Mouse (Mus musculus): ENCODE data around the gene Camk1g. TPM values are rescaled to one million over a fixed set of nuclear protein-coding genes. Genes with fewer than 3 reads are reported as not detected.
A peak's percentile ranks its signal among the peaks of the same experiment; 100 is the strongest.

The Camk1g gene
- polyA plus RNA-seq, 1 experiment from 2014 or later = 11.9 TPM

DNA sequence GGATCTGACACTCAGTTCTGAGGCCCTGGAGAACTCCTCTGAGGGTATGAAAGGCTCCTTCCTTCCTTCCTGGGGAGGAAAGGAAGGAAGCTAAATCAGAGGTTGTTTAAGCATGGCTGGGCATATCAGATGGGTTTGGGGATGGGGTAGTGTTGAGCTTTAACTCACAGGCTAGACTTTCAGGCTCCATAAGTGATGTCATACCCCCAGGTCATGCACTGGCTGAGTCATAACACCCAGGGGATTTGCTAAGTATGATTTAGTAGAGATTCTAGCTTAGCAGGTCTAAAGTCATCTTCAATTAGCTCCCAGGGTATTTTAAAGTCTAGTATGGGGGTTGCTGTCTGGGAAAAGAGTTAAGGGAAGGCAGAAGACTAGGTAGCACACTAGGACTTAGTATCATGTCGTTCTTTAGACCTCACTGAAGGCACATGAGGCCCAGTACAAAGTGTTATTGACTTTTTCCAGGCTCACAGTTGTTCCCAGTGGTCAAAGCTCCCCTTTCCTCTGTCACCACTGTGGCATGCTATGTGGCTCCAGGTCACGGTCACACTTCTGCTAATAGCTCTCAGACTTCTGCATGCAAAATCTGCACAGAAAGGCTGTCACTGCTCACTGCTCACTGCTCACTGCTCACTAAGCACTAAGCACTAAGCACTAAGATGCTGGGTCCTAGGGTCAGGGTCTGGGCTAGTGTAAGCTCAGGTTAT is 28.8 kb upstream of the Camk1g start:
- Histone ChIP-seq H3K9ac (ENCODE audit: low read depth, low read length) (no peak overlapping the region), H3K4me1 (ENCODE audit: control insufficient read depth, insufficient read depth, low read length) (0 out of 2 replicates have a peak, but pooled peaks cover 8% of the 10 kb centered on the region), H3K4me3 (ENCODE audit: low read depth, low read length) (no peak overlapping the region), H3K4me2 (ENCODE audit: low read depth, low read length) (no peak overlapping the region), H3K36me3 (ENCODE audit: control insufficient read depth, insufficient read depth, low read length) (no peaks in the 10 kb centered on the region), H3K27ac (replicated peaks; ENCODE audit: low read depth, low read length) (no peak overlapping the region), H3K9me3 (ENCODE audit: control insufficient read depth, low read length) (no peaks in the 10 kb centered on the region), H3K27me3 (replicated peaks; ENCODE audit: control insufficient read depth, insufficient read depth, low read length) (no peaks in the 10 kb centered on the region)
- ATAC-seq (ENCODE audit: low read depth) (no peak), DNase-seq (ENCODE audit: low spot score) (no peak)
- 54% methylated on average over 2 of the region's 2 CpGs for WGBS

DNA sequence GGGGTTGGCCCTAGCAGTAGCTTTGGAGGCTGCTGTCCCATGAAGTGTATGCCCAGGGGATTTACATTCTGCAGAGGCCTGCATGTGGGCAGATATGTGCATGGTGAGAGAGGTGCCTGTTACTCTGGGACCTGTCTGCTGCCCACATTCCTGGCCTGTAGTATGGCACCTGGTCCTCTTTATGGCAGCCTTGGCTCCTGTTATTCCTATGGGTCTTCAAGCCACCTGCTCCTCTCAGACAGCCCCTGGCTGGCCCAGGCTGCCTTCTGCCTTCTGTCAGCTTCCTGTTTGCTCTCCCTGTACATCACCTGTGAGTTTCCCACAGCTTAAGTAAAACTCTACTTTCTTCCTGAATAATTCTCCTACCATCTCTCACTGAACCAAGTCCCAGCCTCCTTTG is 27.0 kb upstream of the Camk1g start:
- no peak overlapping the region for H3K27ac ChIP-seq (replicated peaks; ENCODE audit: low read depth, low read length)
- H3K4me1 ChIP-seq (ENCODE audit: control insufficient read depth, insufficient read depth, low read length) = 0 out of 2 replicates have a peak, but pooled peaks cover 8% of the 10 kb centered on the region
- no peak for DNase-seq (ENCODE audit: low spot score)
- H3K9ac ChIP-seq (ENCODE audit: low read depth, low read length) = no peak overlapping the region
- no peaks in the 10 kb centered on the region for H3K27me3 ChIP-seq (replicated peaks; ENCODE audit: control insufficient read depth, insufficient read depth, low read length)
- no peak overlapping the region for H3K4me3 ChIP-seq (ENCODE audit: low read depth, low read length)
- H3K9me3 ChIP-seq (ENCODE audit: control insufficient read depth, low read length) = no peaks in the 10 kb centered on the region
- no peaks in the 10 kb centered on the region for H3K36me3 ChIP-seq (ENCODE audit: control insufficient read depth, insufficient read depth, low read length)
- no peak for ATAC-seq (ENCODE audit: low read depth)
- no peak overlapping the region for H3K4me2 ChIP-seq (ENCODE audit: low read depth, low read length)

DNA sequence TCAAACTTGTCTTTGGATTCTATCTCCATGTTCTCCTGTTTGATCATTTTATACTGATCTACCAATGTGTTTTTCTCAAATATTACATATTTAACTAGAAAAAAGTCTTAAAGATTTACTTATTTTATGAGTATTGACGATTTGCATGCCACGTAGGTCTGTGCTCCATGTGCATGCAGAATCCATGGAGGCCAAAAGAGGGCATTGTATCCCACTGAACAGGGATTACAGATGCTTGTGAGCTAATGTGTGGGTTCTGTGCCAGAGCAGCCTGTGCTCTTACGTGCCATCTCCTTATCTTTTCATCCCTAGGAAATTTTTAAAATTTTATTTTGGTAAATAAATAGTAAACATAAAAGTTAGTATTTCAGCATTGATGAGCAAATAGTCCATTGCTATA is 22.2 kb upstream of the Camk1g start:
- Histone ChIP-seq H3K4me2 (ENCODE audit: low read depth, low read length) (no peak overlapping the region), H3K9ac (ENCODE audit: low read depth, low read length) (no peak overlapping the region), H3K4me1 (ENCODE audit: control insufficient read depth, insufficient read depth, low read length) (peaks cover 17% of the 10 kb centered on the region), H3K27ac (replicated peaks; ENCODE audit: low read depth, low read length) (no peak overlapping the region), H3K36me3 (ENCODE audit: control insufficient read depth, insufficient read depth, low read length) (no peaks in the 10 kb centered on the region), H3K9me3 (ENCODE audit: control insufficient read depth, low read length) (no peaks in the 10 kb centered on the region), H3K4me3 (ENCODE audit: low read depth, low read length) (no peak overlapping the region), H3K27me3 (replicated peaks; ENCODE audit: control insufficient read depth, insufficient read depth, low read length) (no peaks in the 10 kb centered on the region; the same call in 1 of the 2 replicates)
- DNase-seq (ENCODE audit: low spot score) = no peak
- WGBS = 87% methylated on average over 3 of the region's 3 CpGs
- ATAC-seq (ENCODE audit: low read depth) = no peak

DNA sequence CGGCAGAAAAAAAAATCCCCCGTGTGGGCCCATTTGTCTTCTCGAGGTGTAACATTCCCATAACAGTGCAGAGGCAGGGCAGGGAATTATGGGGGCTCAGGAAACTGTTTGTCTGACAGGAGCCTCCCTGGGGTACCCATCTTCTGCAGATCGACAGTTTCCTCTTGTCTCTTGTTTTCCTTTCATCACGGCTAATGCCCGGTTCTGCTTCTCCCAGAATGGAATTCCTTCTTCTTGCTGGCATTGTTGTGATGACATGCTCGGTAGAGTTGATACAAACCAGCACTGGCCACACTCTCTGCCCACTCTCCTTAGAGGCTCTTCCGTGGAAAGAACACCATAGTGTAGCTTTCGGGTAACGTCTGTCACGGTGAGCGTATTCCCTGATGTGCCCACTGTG is 19.9 kb upstream of the Camk1g start:
- Histone ChIP-seq H3K36me3 (ENCODE audit: control insufficient read depth, insufficient read depth, low read length) (no peaks in the 10 kb centered on the region), H3K27ac (replicated peaks; ENCODE audit: low read depth, low read length) (no peak overlapping the region), H3K9ac (ENCODE audit: low read depth, low read length) (no peak overlapping the region), H3K9me3 (ENCODE audit: control insufficient read depth, low read length) (no peaks in the 10 kb centered on the region), H3K4me3 (ENCODE audit: low read depth, low read length) (no peak overlapping the region), H3K27me3 (replicated peaks; ENCODE audit: control insufficient read depth, insufficient read depth, low read length) (no peaks in the 10 kb centered on the region; the same call in 1 of the 2 replicates), H3K4me2 (ENCODE audit: low read depth, low read length) (no peak overlapping the region), H3K4me1 (ENCODE audit: control insufficient read depth, insufficient read depth, low read length) (peaks cover 25% of the 10 kb centered on the region)
- no peak for ATAC-seq (ENCODE audit: low read depth)
- DNase-seq (ENCODE audit: low spot score) = no peak
- WGBS = 31% methylated on average over 12 of the region's 12 CpGs

DNA sequence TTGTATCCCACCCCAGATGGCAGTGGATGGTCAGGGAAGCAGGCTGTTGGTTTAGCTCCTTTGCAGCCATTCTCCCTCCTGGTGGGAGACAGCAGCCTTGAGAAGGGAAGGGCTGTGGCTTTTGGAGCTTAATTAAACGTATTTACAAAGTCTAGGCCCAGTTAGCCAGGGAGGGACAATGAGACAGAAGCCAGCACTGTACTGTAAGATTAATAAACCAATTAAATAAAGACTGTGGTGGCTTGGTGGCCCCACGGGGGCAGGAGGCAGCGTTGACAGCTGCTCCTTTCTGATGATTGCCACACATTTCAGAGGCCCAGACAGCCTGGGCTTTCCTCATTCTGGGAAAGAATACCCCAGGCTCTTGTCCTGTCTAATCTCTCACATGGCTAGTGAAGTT is 19.4 kb upstream of the Camk1g start:
- H3K27me3 ChIP-seq (replicated peaks; ENCODE audit: control insufficient read depth, insufficient read depth, low read length) = no peaks in the 10 kb centered on the region; the same call in 1 of the 2 replicates
- H3K27ac ChIP-seq (replicated peaks; ENCODE audit: low read depth, low read length) = 0 out of 2 replicates have a peak overlapping the region, but pooled peaks have one; percentile 33
- H3K4me2 ChIP-seq (ENCODE audit: low read depth, low read length) = no peak overlapping the region
- WGBS = 20% methylated on average over 3 of the region's 3 CpGs
- peaks cover 25% of the 10 kb centered on the region for H3K4me1 ChIP-seq (ENCODE audit: control insufficient read depth, insufficient read depth, low read length)
- DNase-seq (ENCODE audit: low spot score) = peak; percentile 71
- H3K9me3 ChIP-seq (ENCODE audit: control insufficient read depth, low read length) = no peaks in the 10 kb centered on the region
- H3K4me3 ChIP-seq (ENCODE audit: low read depth, low read length) = no peak overlapping the region
- ATAC-seq (ENCODE audit: low read depth) = peak; percentile 78
- no peaks in the 10 kb centered on the region for H3K36me3 ChIP-seq (ENCODE audit: control insufficient read depth, insufficient read depth, low read length)
- H3K9ac ChIP-seq (ENCODE audit: low read depth, low read length) = no peak overlapping the region

DNA sequence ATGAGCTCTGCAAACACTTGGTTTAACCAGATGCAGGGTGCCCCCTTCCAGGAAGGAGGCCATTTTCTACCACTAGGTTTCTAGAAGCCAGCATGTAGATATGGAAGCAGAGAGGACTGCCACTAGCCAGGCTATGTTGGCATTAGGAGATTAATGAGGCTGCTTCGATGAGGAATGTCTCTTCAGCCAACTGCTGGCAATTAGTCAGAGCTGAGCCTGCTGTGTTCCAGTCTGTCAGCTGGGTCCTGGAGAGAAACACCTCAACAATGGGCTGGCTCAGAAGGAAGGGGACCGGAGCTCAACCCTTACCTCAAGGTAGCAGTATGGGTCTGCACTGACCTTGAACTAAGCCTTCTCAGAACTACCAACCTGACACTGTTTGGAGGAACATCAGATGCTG is 17.1 kb upstream of the Camk1g start:
- Histone ChIP-seq H3K9me3 (ENCODE audit: control insufficient read depth, low read length) (no peaks in the 10 kb centered on the region), H3K4me1 (ENCODE audit: control insufficient read depth, insufficient read depth, low read length) (peaks cover 28% of the 10 kb centered on the region)
- 48% methylated on average over 2 of the region's 2 CpGs for WGBS

DNA sequence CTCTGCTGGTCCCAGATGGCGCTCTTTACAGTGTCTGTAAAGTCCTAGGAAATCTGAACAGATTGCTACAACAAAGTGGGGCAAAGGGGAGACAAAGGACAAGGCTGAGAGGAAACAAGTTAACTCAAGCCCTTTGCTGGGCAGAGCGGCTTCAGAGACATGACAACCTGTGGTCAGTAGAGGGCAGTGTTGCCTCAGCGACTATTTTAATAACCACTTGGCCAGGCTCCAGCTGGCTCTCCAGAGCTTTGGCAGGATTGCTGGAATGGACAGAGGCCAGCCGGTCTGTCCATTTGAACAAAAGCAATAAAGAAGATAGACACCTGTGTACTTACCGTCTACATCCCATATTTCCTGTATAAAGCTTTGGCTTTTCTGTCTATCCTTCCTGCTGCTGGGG is 16.0 kb upstream of the Camk1g start:
- no peak overlapping the region for H3K4me3 ChIP-seq (ENCODE audit: low read depth, low read length)
- H3K9me3 ChIP-seq (ENCODE audit: control insufficient read depth, low read length) = no peaks in the 10 kb centered on the region
- ATAC-seq (ENCODE audit: low read depth) (peak; percentile 13; the same call in 1 of the 2 replicates), DNase-seq (ENCODE audit: low spot score) (peak; percentile 90)
- no peaks in the 10 kb centered on the region for H3K36me3 ChIP-seq (ENCODE audit: control insufficient read depth, insufficient read depth, low read length)
- H3K4me1 ChIP-seq (ENCODE audit: control insufficient read depth, insufficient read depth, low read length) = peaks cover 36% of the 10 kb centered on the region
- H3K27ac ChIP-seq (replicated peaks; ENCODE audit: low read depth, low read length) = no peak overlapping the region
- H3K9ac ChIP-seq (ENCODE audit: low read depth, low read length) = no peak overlapping the region
- no peak overlapping the region for H3K4me2 ChIP-seq (ENCODE audit: low read depth, low read length)
- 2% methylated on average over 5 of the region's 5 CpGs for WGBS
- H3K27me3 ChIP-seq (replicated peaks; ENCODE audit: control insufficient read depth, insufficient read depth, low read length) = no peaks in the 10 kb centered on the region; the same call in 1 of the 2 replicates

More for the DNA sequence above, 17.1 kb upstream of the Camk1g start:
- Histone ChIP-seq H3K9ac (ENCODE audit: low read depth, low read length) (no peak overlapping the region), H3K4me3 (ENCODE audit: low read depth, low read length) (no peak overlapping the region), H3K27ac (replicated peaks; ENCODE audit: low read depth, low read length) (no peak overlapping the region), H3K36me3 (ENCODE audit: control insufficient read depth, insufficient read depth, low read length) (no peaks in the 10 kb centered on the region), H3K4me2 (ENCODE audit: low read depth, low read length) (no peak overlapping the region), H3K27me3 (replicated peaks; ENCODE audit: control insufficient read depth, insufficient read depth, low read length) (no peaks in the 10 kb centered on the region; the same call in 1 of the 2 replicates)
- no peak for ATAC-seq (ENCODE audit: low read depth)
- DNase-seq (ENCODE audit: low spot score) = no peak

DNA sequence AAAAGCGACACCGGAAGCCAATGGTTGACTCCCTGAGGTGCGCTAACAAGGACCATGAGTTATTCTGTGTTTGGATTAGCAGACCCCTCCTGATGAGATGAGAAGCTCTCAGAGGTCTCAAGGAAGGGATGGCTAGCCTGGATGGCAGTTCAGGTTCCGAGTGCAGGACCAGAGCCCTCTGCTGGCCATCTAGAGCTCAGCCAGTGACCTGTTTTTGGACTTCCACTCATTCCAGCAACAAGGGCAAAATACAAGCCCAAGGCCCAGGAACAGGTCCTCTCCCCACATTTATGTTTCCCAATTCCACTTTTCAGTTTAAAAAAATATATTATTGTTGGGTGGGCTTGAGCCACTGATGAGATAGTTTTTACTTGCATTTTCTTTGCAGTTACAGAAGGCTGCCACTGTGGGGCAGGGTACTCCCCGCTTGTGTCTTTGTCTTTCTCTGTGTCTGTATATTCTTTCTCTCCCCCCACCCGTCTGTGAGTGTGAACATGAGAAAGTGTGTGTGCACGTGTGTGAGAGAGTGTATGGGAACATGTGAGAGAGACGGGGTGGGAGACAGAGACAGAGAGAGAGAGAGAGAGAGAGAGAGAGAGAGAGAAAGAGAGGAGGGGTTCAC is 12.9 kb upstream of the Camk1g start:
- Histone ChIP-seq H3K9me3 (ENCODE audit: control insufficient read depth, low read length) (no peaks in the 10 kb centered on the region), H3K27me3 (replicated peaks; ENCODE audit: control insufficient read depth, insufficient read depth, low read length) (no peaks in the 10 kb centered on the region), H3K9ac (ENCODE audit: low read depth, low read length) (peak overlapping the region; percentile 53), H3K4me2 (ENCODE audit: low read depth, low read length) (peak overlapping the region; percentile 66), H3K27ac (replicated peaks; ENCODE audit: low read depth, low read length) (peak overlapping the region; percentile 83), H3K36me3 (ENCODE audit: control insufficient read depth, insufficient read depth, low read length) (no peaks in the 10 kb centered on the region), H3K4me1 (ENCODE audit: control insufficient read depth, insufficient read depth, low read length) (peaks cover 19% of the 10 kb centered on the region), H3K4me3 (ENCODE audit: low read depth, low read length) (peak overlapping the region; percentile 36)
- WGBS = 5% methylated on average over 8 of the region's 8 CpGs
- DNase-seq (ENCODE audit: low spot score) = peak; percentile 76
- ATAC-seq (ENCODE audit: low read depth) = peak; percentile 49

All from embryonic facial prominence, embryonic 14.5 days (tissue).